ENCODE assay signal across 36 mouse cellular contexts in genomic region chr14:73688427-73688826, GRCm38 (mm10). TPM values are rescaled to one million over a fixed set of nuclear protein-coding genes. Genes with fewer than 3 reads are reported as not detected.
A peak's percentile ranks its signal among the peaks of the same experiment; 100 is the strongest.
DNase-seq lines count a peak whose midpoint lies in the region; ATAC-seq and TF ChIP-seq lines count a peak whose summit lies in the region.
"Had no signal": no experiment of that assay in that cellular context is flagged by ENCODE, and none has a peak within 500 bp of the region (broad histone marks: within the 10 kb centered on the region; RNA-seq: fewer than 3 reads in every experiment).

No protein-coding gene starts in this region.

- H3K27ac ChIP-seq in limb, embryonic 15.5 days = peak overlapping the region; percentile 27; the same call in 1 of the 2 replicates
- H3K27ac ChIP-seq in limb, embryonic 10.5 days = no peak overlapping the region
- H3K27ac ChIP-seq in embryonic facial prominence, embryonic 14.5 days (replicated peaks; ENCODE audit: low read depth, low read length) = no peak overlapping the region
- H3K27ac ChIP-seq in olfactory bulb, adult 2 months (ENCODE audit: insufficient read depth, low read depth, low read length) = peak overlapping the region; percentile 70
- H3K27ac ChIP-seq in forebrain, embryonic 12.5 days = no peak overlapping the region
- H3K27ac ChIP-seq: forebrain, embryonic 10.5 days; heart, adult 2 months; heart, embryonic 10.5 days; heart, embryonic 13.5 days; hindbrain, embryonic 14.5 days; hindbrain, postnatal 0 days had no signal

- no peak overlapping the region for H3K4me2 ChIP-seq in limb, embryonic 15.5 days
- no peak overlapping the region for H3K4me2 ChIP-seq in embryonic facial prominence, embryonic 14.5 days (ENCODE audit: low read depth, low read length)
- H3K4me2 ChIP-seq in forebrain, embryonic 12.5 days = no peak overlapping the region
- H3K4me2 ChIP-seq: heart, embryonic 13.5 days; hindbrain, embryonic 14.5 days had no signal

- DNase-seq in frontal cortex, postnatal 36 days (ENCODE audit: low spot score in 2 of 2) = no peak
- DNase-seq in limb, embryonic 10.5 days (ENCODE audit: low spot score) = no peak
- DNase-seq in embryonic facial prominence, embryonic 14.5 days (ENCODE audit: low spot score) = peak; percentile 18
- no peak for DNase-seq in left cerebral cortex, postnatal 10 days (ENCODE audit: extremely low spot score in 1 of 2, low spot score in 2 of 2)
- DNase-seq: adrenal gland, adult 2 months; adrenal gland, postnatal 14 days; B cell, adult 2 months; cerebellum, adult 11-12 months; cerebellum, adult 8-10 months; cerebellum, postnatal 10 days; forebrain, postnatal 0 days; gastrocnemius, postnatal 10 days; gastrocnemius, postnatal 36 days; heart, adult 2 months; heart, postnatal 14 days; heart, postnatal 4 days had no signal

- H3K9ac ChIP-seq in limb, embryonic 15.5 days = no peak overlapping the region
- no peak overlapping the region for H3K9ac ChIP-seq in embryonic facial prominence, embryonic 14.5 days (ENCODE audit: low read depth, low read length)
- no peak overlapping the region for H3K9ac ChIP-seq in forebrain, embryonic 12.5 days
- H3K9ac ChIP-seq: forebrain, postnatal 0 days; heart, embryonic 13.5 days; hindbrain, embryonic 14.5 days had no signal

- no peak overlapping the region for H3K4me3 ChIP-seq in limb, embryonic 15.5 days
- H3K4me3 ChIP-seq in limb, embryonic 10.5 days = no peak overlapping the region
- no peak overlapping the region for H3K4me3 ChIP-seq in embryonic facial prominence, embryonic 14.5 days (ENCODE audit: low read depth, low read length)
- H3K4me3 ChIP-seq in olfactory bulb, adult 2 months (ENCODE audit: insufficient read depth, low read depth, low read length) = no peak overlapping the region
- H3K4me3 ChIP-seq in forebrain, embryonic 12.5 days (replicated peaks) = no peak overlapping the region
- H3K4me3 ChIP-seq: forebrain, embryonic 10.5 days; heart, adult 2 months; heart, embryonic 10.5 days; heart, embryonic 13.5 days had no signal

- H3K27me3 ChIP-seq in limb, embryonic 15.5 days = no peaks in the 10 kb centered on the region
- no peaks in the 10 kb centered on the region for H3K27me3 ChIP-seq in limb, embryonic 10.5 days (ENCODE audit: low read depth, poor library complexity, severe bottlenecking)
- no peaks in the 10 kb centered on the region for H3K27me3 ChIP-seq in embryonic facial prominence, embryonic 14.5 days (replicated peaks; ENCODE audit: control insufficient read depth, insufficient read depth, low read length)
- no peaks in the 10 kb centered on the region for H3K27me3 ChIP-seq in forebrain, embryonic 12.5 days
- H3K27me3 ChIP-seq: CH12.LX; heart, embryonic 13.5 days had no signal

- peak; percentile 52 for ATAC-seq in frontal cortex, adult (ENCODE audit: low TSS enrichment)
- no peak for ATAC-seq in limb, embryonic 15.5 days (ENCODE audit: insufficient number of reproducible peaks, low FRiP score, low TSS enrichment, low read depth)
- ATAC-seq in embryonic facial prominence, embryonic 14.5 days (ENCODE audit: low read depth) = no peak
- ATAC-seq in forebrain, embryonic 12.5 days (ENCODE audit: low FRiP score) = no peak
- ATAC-seq: forebrain, embryonic 14.5 days; forebrain, postnatal 0 days; hindbrain, postnatal 0 days; inflammation-experienced regulatory T-cells, adult 6 months; intestine, embryonic 16.5 days had no signal

- WGBS in limb, embryonic 15.5 days = 48% methylated on average over 2 of the region's 2 CpGs
- WGBS in limb, embryonic 10.5 days = 84% methylated on average over 2 of the region's 2 CpGs
- 45% methylated on average over 2 of the region's 2 CpGs for WGBS in embryonic facial prominence, embryonic 14.5 days
- 37% methylated on average over 2 of the region's 2 CpGs for WGBS in olfactory bulb, adult 2 months
- WGBS in forebrain, embryonic 12.5 days = 68% methylated on average over 2 of the region's 2 CpGs

- no peak for TF ChIP-seq POLR2A in olfactory bulb, adult 2 months (IDR thresholded peaks at IDR 0.05; ENCODE audit: insufficient read depth, low read depth, low read length)

- TF ChIP-seq CTCF in olfactory bulb, adult 2 months (IDR thresholded peaks at IDR 0.05; ENCODE audit: insufficient read depth, low read depth, low read length) = no peak

- intact Hi-C loops in left cerebral cortex, postnatal 10 days (cut with DNase I) = no loop called here

- H3K36me3 ChIP-seq in limb, embryonic 15.5 days = no peaks in the 10 kb centered on the region
- H3K36me3 ChIP-seq in limb, embryonic 10.5 days = no peaks in the 10 kb centered on the region
- H3K36me3 ChIP-seq in embryonic facial prominence, embryonic 14.5 days (ENCODE audit: control insufficient read depth, insufficient read depth, low read length) = no peaks in the 10 kb centered on the region
- H3K36me3 ChIP-seq in forebrain, embryonic 12.5 days (replicated peaks) = no peaks in the 10 kb centered on the region
- H3K36me3 ChIP-seq: forebrain, embryonic 10.5 days; G1E; heart, embryonic 10.5 days; heart, embryonic 13.5 days had no signal

- no peaks in the 10 kb centered on the region for H3K9me3 ChIP-seq in limb, embryonic 15.5 days
- no peaks in the 10 kb centered on the region for H3K9me3 ChIP-seq in limb, embryonic 10.5 days (replicated peaks)
- H3K9me3 ChIP-seq in embryonic facial prominence, embryonic 14.5 days (ENCODE audit: control insufficient read depth, low read length) = peaks cover 15% of the 10 kb centered on the region; the same call in 1 of the 2 replicates
- 0 out of 2 replicates have a peak, but pooled peaks cover 10% of the 10 kb centered on the region for H3K9me3 ChIP-seq in forebrain, embryonic 12.5 days
- H3K9me3 ChIP-seq: G1E; heart, embryonic 10.5 days had no signal

- H3K4me1 ChIP-seq in limb, embryonic 15.5 days = 0 out of 2 replicates have a peak, but pooled peaks cover 2% of the 10 kb centered on the region
- no peaks in the 10 kb centered on the region for H3K4me1 ChIP-seq in limb, embryonic 10.5 days
- peaks cover 5% of the 10 kb centered on the region; the same call in 1 of the 2 replicates for H3K4me1 ChIP-seq in embryonic facial prominence, embryonic 14.5 days (ENCODE audit: control insufficient read depth, insufficient read depth, low read length)
- 0 out of 2 replicates have a peak, but pooled peaks cover 2% of the 10 kb centered on the region for H3K4me1 ChIP-seq in olfactory bulb, adult 2 months (ENCODE audit: control insufficient read depth, insufficient read depth, low read length)
- no peaks in the 10 kb centered on the region for H3K4me1 ChIP-seq in forebrain, embryonic 12.5 days
- H3K4me1 ChIP-seq: forebrain, embryonic 10.5 days; heart, embryonic 10.5 days; heart, embryonic 13.5 days had no signal

RNA-seq across cellular contexts. Expression of gene Gm21750, which starts 27.4 kb away (rescaled TPM):
- not detected in 2 replicates for polyA plus RNA-seq in limb, embryonic 15.5 days (2015; fragmentation: Nextera tagmentation; extraction: Ambion mirVana)
- not detected in 2 replicates for polyA plus RNA-seq in limb, embryonic 10.5 days (2016; fragmentation: Nextera tagmentation; extraction: Ambion mirVana)
- not detected in 2 replicates for polyA plus RNA-seq in embryonic facial prominence, embryonic 14.5 days (2014; fragmentation: Nextera tagmentation; extraction: Ambion mirVana)
- polyA plus RNA-seq in olfactory bulb, adult 2 months (2012; ENCODE audit: insufficient read depth, insufficient read length, low replicate concordance, missing spikeins) = not detected in 2 replicates
- not detected in 2 replicates for polyA plus RNA-seq in forebrain, embryonic 12.5 days (2016; fragmentation: Nextera tagmentation; extraction: Ambion mirVana)
- under 1 TPM in 1 of 2 experiments, not detected in 1; 0.21 TPM for total RNA-seq in left cerebral cortex, postnatal 10 days (2021)
- total RNA-seq: adrenal gland, adult 2 months; adrenal gland, postnatal 14 days; adrenal gland, postnatal 4 days; CH12.LX; forebrain, postnatal 0 days; gastrocnemius, adult 18-20 months; gastrocnemius, postnatal 10 days; gastrocnemius, postnatal 36 days; granulocyte monocyte progenitor cell, adult 5-6 weeks; heart, adult 2 months; heart, postnatal 14 days; heart, postnatal 4 days; hindbrain, postnatal 0 days had no signal
- polyA plus RNA-seq: adrenal gland, adult 2 months; brain, embryonic 14.5 days; forebrain, embryonic 10.5 days; forebrain, embryonic 14.5 days; forebrain, postnatal 0 days; G1E; heart, adult 2 months; heart, embryonic 10.5 days; heart, embryonic 13.5 days; heart, embryonic 16.5 days; hindbrain, embryonic 11.5 days; hindbrain, embryonic 14.5 days; hindbrain, postnatal 0 days; inflammation-experienced regulatory T-cells, adult 6 months; intestine, embryonic 16.5 days had no signal

Comparison
In these comparisons a context has a peak if more than half of its experiments do, and no peak if none do; other contexts are left out.
1. H3K27ac ChIP-seq: peak in limb, embryonic 15.5 days (single experiment) and olfactory bulb, adult 2 months (single experiment); none in limb, embryonic 10.5 days (single experiment), embryonic facial prominence, embryonic 14.5 days (single experiment) and forebrain, embryonic 12.5 days (single experiment).